Mouse (Mus musculus): ENCODE measurements at regions not wholly inside any gene's neighbourhood (a gene's known extent, or its start where the extent isn't known, plus 50 kb on each side); places are given as distances from the start of the nearest gene placed in this dataset.

- no peaks in the 10 kb centered on the region for H3K4me1 ChIP-seq
- no peak overlapping the region for H3K27ac ChIP-seq
- H3K9me3 ChIP-seq (replicated peaks) = no peaks in the 10 kb centered on the region
- H3K4me3 ChIP-seq = no peak overlapping the region
- no peak for ATAC-seq (ENCODE audit: low FRiP score)
- no peaks in the 10 kb centered on the region for H3K36me3 ChIP-seq
- H3K4me2 ChIP-seq (replicated peaks) = no peak overlapping the region
- 84% methylated on average over 5 of the region's 5 CpGs for WGBS
- H3K27me3 ChIP-seq = no peaks in the 10 kb centered on the region
- no peak overlapping the region for H3K9ac ChIP-seq
Measured at GRCm38 (mm10) chr13:52065274-52065673, 218.8 kb downstream of the Gadd45g start.

GRCm38 (mm10) chr13:52065720-52066119, 219.2 kb downstream of the Gadd45g start:
- H3K9ac ChIP-seq = no peak overlapping the region
- WGBS = 67% methylated on average over 6 of the region's 6 CpGs
- H3K4me1 ChIP-seq = no peaks in the 10 kb centered on the region
- H3K27me3 ChIP-seq = no peaks in the 10 kb centered on the region
- no peak overlapping the region for H3K4me2 ChIP-seq (replicated peaks)
- H3K27ac ChIP-seq = no peak overlapping the region
- no peak overlapping the region for H3K4me3 ChIP-seq
- no peaks in the 10 kb centered on the region for H3K36me3 ChIP-seq
- no peaks in the 10 kb centered on the region for H3K9me3 ChIP-seq (replicated peaks)
- ATAC-seq (ENCODE audit: low FRiP score) = no peak

- H3K9me3 ChIP-seq (replicated peaks) = no peaks in the 10 kb centered on the region
- no peaks in the 10 kb centered on the region for H3K36me3 ChIP-seq
- no peaks in the 10 kb centered on the region for H3K27me3 ChIP-seq
- no peaks in the 10 kb centered on the region for H3K4me1 ChIP-seq
- WGBS = 76% methylated on average over 4 of the region's 4 CpGs
- no peak overlapping the region for H3K4me2 ChIP-seq (replicated peaks)
- H3K9ac ChIP-seq = no peak overlapping the region
- no peak overlapping the region for H3K27ac ChIP-seq
- ATAC-seq (ENCODE audit: low FRiP score) = no peak
- H3K4me3 ChIP-seq = no peak overlapping the region
Measured at GRCm38 (mm10) chr13:52067048-52067447, 220.6 kb downstream of the Gadd45g start.

DNA sequence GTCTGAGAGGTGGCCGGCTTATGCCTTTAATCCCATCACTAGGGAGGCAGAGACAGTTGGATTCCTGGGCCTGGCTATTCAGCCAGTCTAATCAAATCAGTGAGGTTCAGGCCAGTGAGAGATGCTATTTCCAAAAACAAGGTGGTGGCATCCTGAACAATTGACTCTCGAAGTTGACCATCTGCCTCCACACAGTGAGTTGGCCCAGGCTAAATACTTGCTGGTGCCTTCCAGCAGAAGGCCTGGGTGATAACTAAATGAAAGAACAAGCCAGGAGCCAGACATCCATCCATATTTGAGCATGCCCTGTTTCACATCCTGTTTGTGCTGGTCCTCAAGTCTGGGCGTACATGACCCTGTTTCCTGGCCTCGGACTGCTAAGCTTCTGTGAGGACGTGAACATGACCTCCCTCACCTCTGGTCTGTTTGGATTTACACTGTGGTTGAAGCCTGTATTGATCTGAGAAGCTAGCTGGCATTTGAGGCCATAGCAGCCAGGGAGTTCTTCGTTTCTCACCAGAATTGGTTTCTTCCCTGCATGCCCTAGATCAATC, 222.5 kb downstream of the Gadd45g start:
- Histone ChIP-seq H3K4me2 (replicated peaks) (no peak overlapping the region), H3K27ac (no peak overlapping the region), H3K36me3 (no peaks in the 10 kb centered on the region), H3K27me3 (no peaks in the 10 kb centered on the region), H3K4me1 (no peaks in the 10 kb centered on the region), H3K9ac (no peak overlapping the region), H3K9me3 (replicated peaks) (no peaks in the 10 kb centered on the region), H3K4me3 (no peak overlapping the region)
- 73% methylated on average over 6 of the region's 6 CpGs for WGBS
- no peak for ATAC-seq (ENCODE audit: low FRiP score)

GRCm38 (mm10) chr13:52069714-52070113, 223.2 kb downstream of the Gadd45g start:
- H3K9ac ChIP-seq = no peak overlapping the region
- no peaks in the 10 kb centered on the region for H3K36me3 ChIP-seq
- H3K9me3 ChIP-seq (replicated peaks) = no peaks in the 10 kb centered on the region
- H3K27ac ChIP-seq = no peak overlapping the region
- H3K4me2 ChIP-seq (replicated peaks) = no peak overlapping the region
- no peak for ATAC-seq (ENCODE audit: low FRiP score)
- H3K4me3 ChIP-seq = no peak overlapping the region
- no peaks in the 10 kb centered on the region for H3K4me1 ChIP-seq
- WGBS = 67% methylated on average over 3 of the region's 3 CpGs
- no peaks in the 10 kb centered on the region for H3K27me3 ChIP-seq

- no peaks in the 10 kb centered on the region for H3K27me3 ChIP-seq
- no peak for ATAC-seq (ENCODE audit: low FRiP score)
- no peaks in the 10 kb centered on the region for H3K4me1 ChIP-seq
- WGBS = 87% methylated on average over 19 of the region's 19 CpGs
- H3K9ac ChIP-seq = no peak overlapping the region
- H3K27ac ChIP-seq = no peak overlapping the region
- no peaks in the 10 kb centered on the region for H3K9me3 ChIP-seq (replicated peaks)
- no peak overlapping the region for H3K4me2 ChIP-seq (replicated peaks)
- H3K4me3 ChIP-seq = no peak overlapping the region
- H3K36me3 ChIP-seq = no peaks in the 10 kb centered on the region
Measured at GRCm38 (mm10) chr13:52070731-52071663, 224.5 kb downstream of the Gadd45g start.

DNA sequence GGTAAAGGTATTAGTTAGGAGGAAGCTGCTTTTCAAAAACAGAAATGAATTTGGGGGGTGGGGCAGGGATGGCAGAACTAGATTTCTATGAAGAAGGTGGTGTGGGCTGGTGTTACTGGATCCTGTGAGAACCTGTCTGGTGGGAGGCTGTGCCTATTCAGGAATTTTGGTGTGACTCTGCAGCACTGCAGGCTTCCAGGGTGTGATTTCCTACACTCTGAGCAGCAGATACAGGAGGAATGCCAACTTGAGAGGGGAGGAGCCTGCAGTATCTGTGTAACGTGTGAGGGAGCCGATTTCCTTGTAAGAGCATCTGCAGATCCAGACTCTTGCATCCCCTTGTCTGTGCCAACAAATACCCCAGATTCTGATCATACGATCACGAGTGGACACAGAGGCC, 231.1 kb downstream of the Gadd45g start:
- H3K27me3 ChIP-seq = no peaks in the 10 kb centered on the region
- H3K36me3 ChIP-seq = no peaks in the 10 kb centered on the region
- no peak overlapping the region for H3K4me2 ChIP-seq (replicated peaks)
- H3K27ac ChIP-seq = no peak overlapping the region
- H3K4me1 ChIP-seq = peaks cover 3% of the 10 kb centered on the region; the same call in 1 of the 2 replicates
- WGBS = 75% methylated on average over 4 of the region's 4 CpGs
- no peaks in the 10 kb centered on the region for H3K9me3 ChIP-seq (replicated peaks)
- ATAC-seq (ENCODE audit: low FRiP score) = no peak
- no peak overlapping the region for H3K9ac ChIP-seq
- no peak overlapping the region for H3K4me3 ChIP-seq

GRCm38 (mm10) chr13:52078561-52078960, 232.1 kb downstream of the Gadd45g start:
- Histone ChIP-seq H3K36me3 (no peaks in the 10 kb centered on the region), H3K27me3 (no peaks in the 10 kb centered on the region), H3K9me3 (replicated peaks) (no peaks in the 10 kb centered on the region), H3K4me2 (replicated peaks) (no peak overlapping the region), H3K4me3 (no peak overlapping the region), H3K4me1 (peaks cover 4% of the 10 kb centered on the region; the same call in 1 of the 2 replicates), H3K27ac (no peak overlapping the region), H3K9ac (no peak overlapping the region)
- WGBS = 87% methylated on average over 6 of the region's 6 CpGs
- ATAC-seq (ENCODE audit: low FRiP score) = no peak

DNA sequence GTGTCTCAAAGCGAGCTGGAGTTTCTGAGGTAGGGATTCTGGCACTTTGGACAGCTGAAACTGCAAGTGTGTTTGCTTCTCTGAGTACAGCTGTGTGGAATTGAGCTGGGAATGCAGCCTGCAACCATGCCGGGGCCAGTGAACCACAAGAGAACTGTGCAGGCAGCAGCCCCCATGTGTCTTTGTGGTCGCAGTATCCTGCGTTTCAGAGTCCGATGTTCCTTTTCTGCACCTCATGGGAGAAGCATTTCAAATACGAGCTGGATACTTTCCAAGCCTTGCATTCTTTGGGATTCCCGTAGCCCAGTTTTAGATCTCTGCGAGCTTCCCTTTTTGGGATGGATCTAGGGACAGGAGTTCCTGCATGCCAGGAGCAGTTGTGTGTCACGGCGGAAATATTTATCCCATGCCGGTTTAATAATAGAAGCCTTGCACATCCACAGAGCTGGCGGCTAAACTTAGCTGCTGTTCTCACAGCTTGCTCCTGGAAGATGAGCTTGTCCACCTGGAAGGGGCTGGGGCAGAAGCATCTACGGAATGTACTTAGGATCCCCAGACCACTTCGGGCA, 233.3 kb downstream of the Gadd45g start:
- Histone ChIP-seq H3K9ac (no peak overlapping the region), H3K27ac (no peak overlapping the region; the same call in 1 of the 2 replicates), H3K4me2 (replicated peaks) (no peak overlapping the region), H3K4me1 (peaks cover 9% of the 10 kb centered on the region; the same call in 1 of the 2 replicates), H3K9me3 (replicated peaks) (no peaks in the 10 kb centered on the region), H3K27me3 (no peaks in the 10 kb centered on the region), H3K4me3 (no peak overlapping the region), H3K36me3 (no peaks in the 10 kb centered on the region)
- ATAC-seq (ENCODE audit: low FRiP score) = no peak
- WGBS = 68% methylated on average over 14 of the region's 14 CpGs

DNA sequence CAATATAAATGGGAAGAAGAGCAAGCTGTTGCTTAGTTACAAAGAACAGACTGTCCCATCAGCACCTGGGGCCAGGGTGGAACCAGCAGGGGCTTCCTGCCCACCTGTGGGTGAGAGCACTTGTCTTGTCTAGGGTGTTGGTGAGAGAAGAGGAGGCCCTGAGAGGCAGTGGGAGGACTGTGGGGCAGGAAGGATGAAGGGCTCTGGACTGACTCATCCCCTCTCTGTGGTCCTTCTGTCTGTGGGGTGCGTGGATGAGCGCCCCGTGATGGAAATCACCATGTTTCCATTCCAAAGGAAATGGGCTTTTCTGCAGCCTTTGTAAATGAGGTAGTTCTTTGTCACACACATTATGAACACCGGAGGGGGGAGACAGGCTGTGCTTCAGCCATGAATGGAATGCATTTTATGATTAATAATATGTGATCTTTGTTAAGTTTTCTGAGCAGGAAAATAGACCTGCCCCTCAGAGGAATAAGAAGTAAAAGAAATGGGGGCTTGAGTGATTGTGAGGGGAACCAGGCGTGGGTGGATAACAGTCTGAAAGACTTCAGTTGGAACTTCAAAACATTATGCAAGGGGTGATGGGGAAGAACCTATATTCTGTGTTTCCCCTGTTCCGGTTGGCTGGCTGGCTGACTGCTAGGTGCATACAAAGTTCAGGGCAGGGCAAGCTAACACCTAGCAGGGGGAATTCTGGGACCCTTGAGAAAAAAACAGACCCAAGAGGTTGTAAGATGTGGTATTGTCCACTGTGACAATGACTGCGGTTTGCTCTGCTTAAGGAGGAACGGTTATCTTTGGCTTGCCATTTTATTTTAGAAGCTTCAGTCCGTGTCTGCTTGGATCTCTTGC, 237.3 kb downstream of the Gadd45g start:
- Histone ChIP-seq H3K9me3 (replicated peaks) (no peaks in the 10 kb centered on the region), H3K27me3 (no peaks in the 10 kb centered on the region), H3K36me3 (no peaks in the 10 kb centered on the region), H3K9ac (no peak overlapping the region), H3K27ac (no peak overlapping the region), H3K4me3 (no peak overlapping the region), H3K4me2 (replicated peaks) (no peak overlapping the region), H3K4me1 (peaks cover 17% of the 10 kb centered on the region; the same call in 1 of the 2 replicates)
- 58% methylated on average over 9 of the region's 9 CpGs for WGBS
- no peak for ATAC-seq (ENCODE audit: low FRiP score)

DNA sequence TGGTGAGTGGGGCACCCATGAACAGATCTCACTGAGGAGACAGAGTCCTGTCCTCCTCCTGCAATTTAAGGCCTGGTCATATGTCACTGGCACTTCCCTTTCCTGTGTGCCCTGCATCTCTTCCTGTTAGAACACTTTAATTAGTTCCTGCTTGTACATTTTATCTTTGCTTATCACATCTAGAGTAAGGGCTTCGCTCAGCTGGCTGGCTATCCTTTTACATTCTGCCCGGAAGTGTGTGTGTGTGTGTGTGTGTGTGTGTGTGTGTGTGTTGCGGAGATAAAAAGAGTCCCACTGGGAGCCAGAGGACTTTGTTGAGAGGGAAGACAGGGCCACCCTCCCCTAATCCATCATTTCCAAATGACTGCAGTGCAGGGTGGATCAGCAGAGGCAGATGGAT, 238.6 kb downstream of the Gadd45g start:
- Histone ChIP-seq H3K9ac (no peak overlapping the region), H3K4me1 (peaks cover 14% of the 10 kb centered on the region; the same call in 1 of the 2 replicates), H3K27ac (no peak overlapping the region), H3K9me3 (replicated peaks) (no peaks in the 10 kb centered on the region), H3K4me3 (no peak overlapping the region), H3K27me3 (no peaks in the 10 kb centered on the region), H3K36me3 (no peaks in the 10 kb centered on the region), H3K4me2 (replicated peaks) (no peak overlapping the region)
- WGBS = 34% methylated on average over 3 of the region's 3 CpGs
- ATAC-seq (ENCODE audit: low FRiP score) = no peak

DNA sequence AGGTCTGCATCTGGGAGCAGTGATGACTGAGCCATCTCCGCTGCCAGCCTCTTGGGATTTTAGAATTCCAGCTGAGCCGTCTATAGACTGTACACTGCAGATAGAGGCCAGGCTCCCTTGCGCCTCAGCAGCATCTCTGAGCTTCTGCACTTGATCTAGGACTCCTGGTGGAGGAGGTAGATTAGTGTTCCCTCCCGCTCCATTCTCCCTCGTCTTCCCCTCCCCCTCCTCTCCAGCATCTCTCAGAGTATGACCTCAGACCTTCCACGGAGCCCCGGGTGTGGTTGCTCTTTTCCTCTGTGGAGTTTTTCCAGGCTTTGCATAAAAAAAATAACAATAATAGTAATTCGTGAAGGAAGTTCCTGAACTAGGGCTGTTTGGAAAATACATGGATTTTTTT, 241.8 kb downstream of the Gadd45g start:
- WGBS = 48% methylated on average over 8 of the region's 8 CpGs
- Histone ChIP-seq H3K4me2 (replicated peaks) (no peak overlapping the region), H3K36me3 (no peaks in the 10 kb centered on the region), H3K9me3 (replicated peaks) (no peaks in the 10 kb centered on the region), H3K4me3 (no peak overlapping the region), H3K27me3 (no peaks in the 10 kb centered on the region), H3K4me1 (peaks cover 14% of the 10 kb centered on the region; the same call in 1 of the 2 replicates), H3K9ac (no peak overlapping the region), H3K27ac (no peak overlapping the region)
- no peak for ATAC-seq (ENCODE audit: low FRiP score)

Data from hindbrain, embryonic 12.5 days (tissue).